Mouse (Mus musculus): ENCODE results near the gene 2410004P03Rik.

DNA sequence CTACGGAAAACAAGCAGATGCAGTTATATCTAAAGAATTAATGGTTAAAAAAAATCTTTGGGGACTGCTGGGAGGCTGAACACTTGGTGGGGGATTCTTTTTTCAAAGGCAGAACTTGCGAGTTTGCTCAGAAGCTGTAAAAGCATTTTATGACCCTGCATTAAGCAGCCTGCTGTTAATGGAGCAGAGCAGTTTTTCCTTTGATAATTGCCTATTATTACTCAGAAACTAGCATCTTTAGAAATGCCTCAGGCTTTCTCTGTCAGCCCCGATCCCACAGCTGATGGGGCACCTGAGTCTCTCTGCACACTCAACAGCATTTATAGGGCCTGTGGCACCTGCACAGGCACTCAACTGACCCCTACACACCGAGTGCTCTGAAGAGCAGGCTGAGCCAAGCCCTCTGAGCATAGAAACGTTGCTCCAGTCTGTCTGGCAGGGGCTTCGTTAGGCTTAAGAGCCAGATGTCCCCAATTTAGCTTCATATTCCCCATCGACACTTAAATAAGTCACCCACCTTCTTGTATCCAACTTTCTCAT is 49.7 kb upstream of the 2410004P03Rik start:
- TF ChIP-seq CTCF (IDR thresholded peaks at IDR 0.05; ENCODE audit: borderline replicate concordance, extremely low read depth, insufficient read depth, insufficient read length) (no peak), POLR2A (IDR thresholded peaks at IDR 0.05; ENCODE audit: borderline replicate concordance, extremely low read depth, insufficient read depth, insufficient read length, poor library complexity, severe bottlenecking) (no peak)
